Mouse (Mus musculus) kidney, postnatal 25 days (tissue): ENCODE data around the gene Mylk2.
A peak's percentile ranks its signal among the peaks of the same experiment; 100 is the strongest.

Experiments used
- DNase-seq, 2 experiments: peaks; one replicate each; pipeline ENCODE4 v3.0.0; 2021; ENCODE audit warnings: mixed read lengths in 2 of 2

The Mylk2 gene

DNA sequence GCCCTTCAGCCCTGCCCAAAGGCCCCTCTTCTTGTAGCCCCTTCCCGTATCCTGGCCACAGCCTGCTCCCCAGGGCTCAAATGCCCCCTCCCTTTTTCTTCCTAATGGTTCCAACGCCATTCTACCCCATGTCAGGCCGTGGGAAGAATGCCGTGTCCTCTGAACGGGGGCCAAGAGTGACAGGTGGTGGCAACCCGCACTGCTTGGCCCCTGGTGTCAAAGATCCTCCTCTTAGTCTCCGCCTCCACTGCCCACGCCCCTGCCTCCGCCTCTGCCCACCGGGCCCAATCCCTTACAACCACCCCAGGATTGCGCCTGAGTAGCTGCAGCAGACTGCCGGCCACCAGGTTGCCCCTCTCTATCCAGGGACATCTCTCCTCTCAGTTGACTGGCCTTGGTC is at the start of gene Mylk2:
Gene Mylk2 (plus strand): TSS at position 322 of the 400 bp plus-strand sequence.
- DNase-seq: no peak

DNA sequence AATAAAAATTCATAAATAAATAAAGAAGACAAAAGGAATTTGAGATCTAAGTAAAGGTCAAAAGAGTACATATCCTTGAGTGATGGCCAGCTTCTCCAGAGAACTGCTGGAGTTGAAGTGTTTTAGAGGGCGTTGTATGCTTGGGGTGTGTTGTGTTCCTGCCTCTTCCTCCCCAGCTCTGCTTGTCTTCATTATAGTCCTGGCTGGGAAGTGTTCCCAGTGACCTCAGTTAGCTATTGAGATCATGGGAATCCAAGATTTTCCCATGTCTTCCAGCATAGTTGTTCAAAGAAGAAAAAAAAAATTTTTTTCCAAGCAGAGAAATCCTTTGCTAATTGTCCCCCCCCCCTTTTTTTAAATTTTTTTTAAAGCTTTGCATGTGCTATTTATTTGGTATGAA is 49.3 kb upstream of the Mylk2 start:
- no peak for DNase-seq

- DNase-seq: no peak
Measured at GRCm38 (mm10) chr2:152862638-152863037, 48.5 kb upstream of the Mylk2 start.

- DNase-seq: no peak
Measured at GRCm38 (mm10) chr2:152863346-152863745, 47.8 kb upstream of the Mylk2 start.

GRCm38 (mm10) chr2:152878239-152878638 is 32.9 kb upstream of the Mylk2 start:
- DNase-seq: no peak

- no peak for DNase-seq
Measured at GRCm38 (mm10) chr2:152880898-152881297, 30.3 kb upstream of the Mylk2 start.

DNA sequence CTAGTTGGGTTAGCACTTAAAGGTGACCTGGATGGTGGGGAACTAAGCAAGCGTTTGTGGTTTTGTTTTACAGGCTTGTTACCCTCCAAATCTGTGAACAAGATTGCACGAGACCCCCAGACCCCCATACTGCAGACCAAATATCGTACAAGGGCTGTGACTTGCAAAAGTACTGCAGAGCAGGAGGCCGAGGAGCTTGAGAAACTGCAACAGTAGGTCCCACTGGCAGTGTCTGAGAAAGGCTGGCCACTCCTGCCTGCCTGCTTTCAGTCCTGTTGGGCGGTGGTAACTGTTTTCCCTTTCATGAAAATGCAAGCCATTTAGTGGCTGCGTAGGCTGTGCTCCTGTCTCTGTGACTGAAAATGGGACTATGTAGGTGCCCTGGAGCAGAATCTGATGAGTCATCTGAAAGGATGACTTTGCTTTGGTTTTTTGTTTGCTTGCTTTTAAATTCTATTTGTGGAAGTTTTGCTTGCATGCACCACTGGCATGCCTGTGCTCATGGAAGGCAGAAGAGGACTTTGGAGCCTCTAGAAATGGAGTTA is 27.0 kb upstream of the Mylk2 start:
- no peak for DNase-seq

DNA sequence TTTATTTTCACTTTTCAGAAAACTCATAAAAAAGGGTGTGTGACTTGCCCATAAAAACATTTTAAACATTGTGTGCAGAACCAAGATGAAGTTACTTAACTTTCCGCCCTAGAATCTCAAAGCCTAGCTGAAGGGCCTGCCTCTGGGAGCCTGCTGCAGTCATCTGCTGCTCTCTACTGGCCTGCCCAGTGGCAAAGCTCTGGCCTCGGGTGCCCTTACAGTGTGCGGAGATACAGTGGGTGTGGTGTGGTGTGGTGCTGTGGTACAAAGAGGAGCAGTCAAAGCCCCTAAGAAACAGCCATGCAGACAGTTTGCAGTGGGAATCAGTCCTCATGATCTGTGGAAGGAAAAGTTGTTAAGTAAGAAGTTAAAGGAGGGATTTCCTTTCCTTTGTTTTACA is 23.9 kb upstream of the Mylk2 start:
- DNase-seq: no peak

- no peak for DNase-seq
Measured at GRCm38 (mm10) chr2:152888774-152889173, 22.4 kb upstream of the Mylk2 start.

DNA sequence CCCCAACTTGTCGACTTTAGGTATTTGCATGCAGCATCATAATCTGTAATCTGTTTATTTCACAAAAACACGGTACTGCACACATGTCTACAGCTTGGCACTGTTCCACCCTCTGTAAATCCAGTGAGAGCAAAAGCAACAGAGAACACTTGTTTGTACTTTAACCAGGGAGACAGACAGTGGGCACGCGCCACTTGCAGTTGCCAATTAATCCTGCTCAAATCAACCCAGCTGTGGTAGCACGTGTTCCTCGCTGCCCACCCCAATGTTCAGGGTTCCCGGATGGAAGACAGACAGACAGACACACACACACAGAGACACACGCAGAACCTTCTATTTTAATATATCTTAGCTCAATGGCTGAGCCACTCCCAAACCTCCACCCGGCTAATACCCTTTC is 15.3 kb upstream of the Mylk2 start:
- DNase-seq: peak; percentile 54 to 72

GRCm38 (mm10) chr2:152896926-152897325 is 14.2 kb upstream of the Mylk2 start:
- DNase-seq: no peak

DNA sequence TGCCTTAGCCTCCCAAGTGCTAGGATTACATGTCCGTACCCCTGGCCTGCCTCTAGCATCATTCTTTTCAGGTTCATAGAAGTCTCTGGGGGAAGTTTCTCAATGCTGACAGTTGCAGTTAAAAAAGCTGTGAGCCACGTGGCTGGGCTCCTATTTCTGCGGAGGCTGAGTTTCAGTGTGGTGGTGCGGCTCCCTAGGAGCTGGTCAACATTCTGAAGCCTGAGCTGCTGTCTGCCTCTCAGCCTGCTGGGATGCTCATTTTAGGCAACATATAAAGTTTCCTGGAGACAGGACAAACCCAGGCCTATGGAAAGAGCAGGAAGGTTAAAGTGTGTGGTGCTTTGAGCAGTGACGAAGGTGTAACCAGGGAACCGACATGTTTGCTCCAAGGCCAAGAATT is 12.1 kb upstream of the Mylk2 start:
- no peak for DNase-seq

- peak in 1 of 2 experiments; percentile 14 for DNase-seq
Measured at GRCm38 (mm10) chr2:152901296-152901695, 9.9 kb upstream of the Mylk2 start.

- peak in 1 of 2 experiments; percentile 34 for DNase-seq
Measured at GRCm38 (mm10) chr2:152902658-152903057, 8.5 kb upstream of the Mylk2 start.

DNA sequence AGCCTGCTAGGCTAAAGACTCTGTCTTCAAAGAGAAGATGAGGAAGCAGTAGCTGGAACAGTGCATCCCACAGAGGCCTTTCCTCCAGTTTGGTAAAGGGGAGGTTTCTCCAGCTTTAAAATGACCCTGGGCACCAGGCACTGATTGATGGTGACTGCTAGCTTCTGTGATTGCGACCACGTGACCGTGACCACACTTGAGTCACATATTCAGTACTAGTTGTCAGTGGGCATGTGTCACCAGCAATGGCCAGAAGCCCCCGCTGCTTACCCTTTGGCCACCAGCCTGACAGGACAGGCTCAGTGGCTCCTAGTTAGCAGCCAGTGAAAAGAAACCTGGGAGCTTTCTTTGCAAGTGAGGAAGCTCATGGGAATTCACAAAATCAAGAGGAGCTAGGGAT is 7.6 kb upstream of the Mylk2 start:
- peak in 1 of 2 experiments; percentile 33 for DNase-seq

GRCm38 (mm10) chr2:152904127-152904643 is 7.0 kb upstream of the Mylk2 start:
- no peak for DNase-seq

DNA sequence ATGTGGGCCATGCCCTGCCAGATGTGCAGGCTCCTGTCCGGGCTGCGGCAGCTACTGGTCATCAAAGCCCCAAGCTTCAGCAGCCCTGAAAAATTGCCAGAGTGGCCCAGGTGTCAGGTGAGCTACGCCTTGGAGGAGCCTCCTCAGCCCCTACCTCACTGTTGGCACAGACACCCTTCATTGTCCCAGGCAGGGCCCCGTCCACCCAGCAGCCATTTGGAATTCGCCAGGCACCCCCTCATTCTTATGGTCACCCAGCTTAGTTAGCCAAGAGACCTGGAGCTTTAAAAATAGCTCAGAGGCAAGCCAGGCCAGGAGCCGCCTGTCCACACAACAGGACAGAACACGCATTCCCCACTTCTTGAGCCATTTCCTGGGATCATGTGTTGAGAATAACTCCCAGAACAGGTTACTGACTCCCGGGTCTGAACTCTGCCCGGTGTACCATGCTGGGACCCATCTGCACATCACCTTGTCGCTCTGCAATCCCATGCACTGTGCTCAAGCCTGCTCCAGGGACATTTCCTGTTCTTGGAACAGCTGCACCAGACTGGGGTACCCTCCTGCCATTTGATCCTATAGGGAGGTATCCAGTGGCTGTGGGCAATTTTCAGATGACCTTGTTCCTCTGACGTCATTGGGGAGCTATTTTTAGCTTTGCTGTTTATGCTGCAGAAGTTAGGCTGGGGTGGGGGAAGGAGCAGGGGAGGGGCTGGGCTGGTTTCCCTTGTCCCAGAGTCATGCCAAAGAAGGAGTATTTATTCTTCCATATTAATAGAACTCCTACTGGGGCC is 5.9 kb upstream of the Mylk2 start:
- DNase-seq: no peak

DNA sequence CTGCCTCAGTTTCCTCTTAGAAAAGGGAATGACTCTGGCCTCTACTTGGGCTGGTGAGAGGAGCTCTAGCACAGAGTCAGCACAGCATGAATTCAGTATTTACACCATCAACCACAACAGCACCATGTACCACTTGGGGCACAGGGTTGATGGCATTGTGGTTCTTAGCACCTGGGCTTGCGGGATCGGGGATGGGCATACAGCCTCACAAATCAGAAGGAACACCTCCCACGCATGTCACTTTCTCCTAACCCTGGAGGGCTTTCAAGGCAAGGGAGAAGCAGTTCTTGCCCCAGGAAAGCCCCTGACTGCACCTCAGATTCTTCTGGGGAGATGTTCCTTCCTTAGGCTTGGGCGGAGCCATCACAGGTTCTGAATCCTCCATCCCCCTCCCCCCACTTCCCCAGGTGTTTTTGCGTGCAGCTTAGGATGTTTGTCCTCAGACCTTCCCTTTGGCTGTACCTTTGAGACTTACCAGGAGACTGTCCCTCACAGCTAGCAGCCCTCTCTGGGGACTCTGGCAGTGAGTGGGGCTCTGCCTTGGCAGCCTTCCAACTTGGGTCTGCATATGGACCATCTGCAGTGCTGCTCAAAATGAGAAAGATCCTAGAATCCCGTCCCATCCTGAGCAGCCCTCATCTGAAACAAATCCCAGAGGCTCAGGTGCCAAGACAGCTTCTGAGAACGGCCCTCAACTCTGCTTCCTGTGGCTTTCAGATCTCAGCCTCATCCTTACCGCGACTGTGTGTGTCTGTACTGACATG is 4.7 kb upstream of the Mylk2 start:
- no peak for DNase-seq

DNA sequence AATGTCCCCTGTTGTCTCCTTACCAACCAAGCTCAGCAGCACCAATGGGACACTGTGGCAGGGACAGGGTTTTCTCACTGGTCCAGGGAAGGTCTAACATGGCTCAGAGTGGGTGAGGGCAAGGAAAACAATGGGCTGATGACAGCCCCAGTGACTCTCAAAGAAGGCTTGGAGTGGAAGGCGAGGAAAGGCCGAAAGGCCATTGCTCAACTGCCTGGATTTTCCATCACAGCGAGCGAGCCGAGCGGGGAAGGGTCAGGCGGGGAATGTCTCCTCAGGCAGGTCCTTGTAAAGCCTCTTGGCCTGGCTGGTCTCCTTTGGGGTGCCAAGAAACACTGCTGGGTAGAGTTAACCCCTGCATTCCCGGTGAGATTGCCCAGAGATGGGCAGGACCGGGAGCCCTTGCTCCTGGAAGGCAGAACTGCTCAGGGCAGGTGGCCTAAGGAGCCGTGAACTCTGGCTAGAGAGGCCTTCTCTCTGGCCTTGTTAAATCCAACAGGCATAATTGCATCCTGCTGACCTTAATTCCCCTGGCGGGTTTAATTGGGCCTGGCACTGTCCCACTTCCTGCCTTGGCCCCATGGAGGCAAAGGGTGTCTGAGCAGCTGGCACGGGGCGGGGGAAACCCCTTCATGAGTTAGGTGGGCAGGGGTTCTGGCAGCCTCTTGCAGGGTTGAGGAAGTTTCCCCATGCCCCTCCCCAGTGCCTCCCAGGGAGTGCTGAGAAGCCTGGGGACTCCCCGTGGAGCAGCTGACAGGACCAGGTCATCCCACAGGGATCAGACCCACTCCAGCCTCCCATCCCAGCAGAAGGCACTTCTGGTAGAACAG is 3.8 kb upstream of the Mylk2 start:
- DNase-seq: no peak

- DNase-seq: no peak
Measured at GRCm38 (mm10) chr2:152909848-152910247, 1.3 kb upstream of the Mylk2 start.

GRCm38 (mm10) chr2:152911432-152911831 is 280 bp downstream of the Mylk2 start:
- DNase-seq: no peak

DNA sequence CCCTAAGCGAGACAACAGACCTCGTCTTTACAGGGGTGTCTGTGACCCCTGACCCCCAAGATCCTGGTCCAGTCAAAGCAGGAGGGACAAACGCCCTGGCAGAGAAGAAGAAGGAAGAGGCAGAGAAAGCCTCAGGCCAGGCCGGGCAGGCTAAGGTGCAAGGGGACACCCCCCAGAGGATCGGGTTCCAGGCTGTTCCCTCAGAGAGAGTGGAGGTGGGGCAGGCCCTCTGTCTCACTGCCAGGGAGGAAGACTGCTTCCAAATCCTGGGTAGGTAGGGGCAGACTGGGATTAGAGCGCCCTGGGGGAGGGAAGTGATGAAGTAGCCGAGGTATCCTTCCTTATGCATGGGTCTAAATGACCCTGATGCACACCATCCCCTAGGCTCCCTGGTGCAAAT is 2.3 kb downstream of the Mylk2 start:
- no peak for DNase-seq
